Mouse (Mus musculus) limb, embryonic 14.5 days (tissue): Measurements from ENCODE around the gene Ranbp2. TPM values are rescaled to one million over a fixed set of nuclear protein-coding genes. Genes with fewer than 3 reads are reported as not detected.

Experiments used
- ATAC-seq: fragments of 200-750 bp; cut with Nextera tagmentation; 2 replicates; pipeline ENCODE4 v1.8.0; 2017; ENCODE audit warnings: low read depth, moderate number of reproducible peaks, moderate TSS enrichment; ENCODE audit not compliant: low FRiP score
- DNase-seq: peaks from one replicate; pipeline ENCODE4 v3.0.0-alpha.2; 2015; ENCODE audit warnings: low spot score
- H3K27ac ChIP-seq: fragments of 300-500 bp; sonication (generic); replicated peaks from 2 replicates; pipeline ENCODE4 v1.5.1; 2014; ENCODE audit warnings: low read depth, mild to moderate bottlenecking, low read length, moderate library complexity, mixed read lengths
- H3K27me3 ChIP-seq: fragments of 300-500 bp; sonication (generic); 2 replicates; pipeline ENCODE4 v1.6.1; 2014; ENCODE audit warnings: low read length, mixed read lengths; ENCODE audit not compliant: control insufficient read depth, insufficient read depth
- H3K36me3 ChIP-seq: fragments of 300-500 bp; sonication (generic); 2 replicates; pipeline ENCODE4 v1.6.1; 2014; ENCODE audit warnings: mild to moderate bottlenecking, low read length, moderate library complexity, mixed read lengths; ENCODE audit not compliant: control insufficient read depth, insufficient read depth
- H3K4me1 ChIP-seq: fragments of 300-500 bp; sonication (generic); 2 replicates; pipeline ENCODE4 v1.6.1; 2014; ENCODE audit warnings: antibody characterized with exemption, low read length, mixed read lengths; ENCODE audit not compliant: control insufficient read depth, insufficient read depth
- H3K4me2 ChIP-seq: fragments of 300-500 bp; sonication (generic); replicated peaks from 2 replicates; pipeline ENCODE4 v1.6.1; 2014; ENCODE audit warnings: low read depth, mild to moderate bottlenecking, low read length, moderate library complexity; ENCODE audit not compliant: severe bottlenecking
- H3K4me3 ChIP-seq: fragments of 300-500 bp; sonication (generic); replicated peaks from 2 replicates; pipeline ENCODE4 v1.5.1; 2014; ENCODE audit warnings: low read length
- H3K9ac ChIP-seq: fragments of 300-500 bp; sonication (generic); 2 replicates; pipeline ENCODE4 v1.6.1; 2014; ENCODE audit warnings: mild to moderate bottlenecking, low read depth, low read length, moderate library complexity; ENCODE audit not compliant: severe bottlenecking
- H3K9me3 ChIP-seq: fragments of 300-500 bp; sonication (generic); 2 replicates; pipeline ENCODE4 v1.6.1; 2016; ENCODE audit warnings: low read length; ENCODE audit not compliant: control insufficient read depth
- POLR2A ChIP-seq: fragments of 200-500 bp; IDR thresholded peaks from 2 replicates; pipeline ENCODE4 v1.8.0; 2012; ENCODE audit warnings: inconsistent platforms, mild to moderate bottlenecking, moderate library complexity, borderline replicate concordance; ENCODE audit not compliant: insufficient read depth, insufficient read length; ENCODE audit errors: extremely low read depth
- WGBS: fragments of 180-500 bp; shearing (Covaris S2); extraction: QIAGEN DNeasy Blood & Tissue Kit; methylation state at CpG from one replicate; pipeline ENCODE4 v1.1.7; 2014; 5-methylcytosine and 5-hydroxymethylcytosine counted together
- polyA plus RNA-seq, 2 experiments: library from polyadenylated mRNA; depleted of rRNA in 1 of 2; stranded (reverse) in 1 of 2; unstranded in 1 of 2; fragments of >200 nt; fragmentation: Nextera tagmentation in 1 of 2; extraction: Ambion mirVana in 1 of 2; gene quantifications; 2 replicates each; pipeline versions ENCODE4 v1.2.1 to v1.2.3; 2012 to 2014

Gene Ranbp2
- polyA plus RNA-seq, 2 experiments = 15.3 to 27.0 TPM

- DNase-seq (no peak), ATAC-seq (no peak)
- Histone ChIP-seq H3K4me3 (no peak overlapping the region), H3K36me3 (peaks cover 67% of the 10 kb centered on the region), H3K9ac (no peak overlapping the region), H3K27ac (no peak overlapping the region), H3K4me2 (no peak overlapping the region), H3K9me3 (no peaks in the 10 kb centered on the region), H3K4me1 (no peaks in the 10 kb centered on the region), H3K27me3 (no peaks in the 10 kb centered on the region)
- 94% methylated on average over 5 of the region's 5 CpGs for WGBS
- TF ChIP-seq POLR2A = no peak
Measured at GRCm38 (mm10) chr10:58477086-58477755, 30.5 kb downstream of the Ranbp2 start.

GRCm38 (mm10) chr10:58478071-58478578 lies 31.4 kb downstream of the Ranbp2 start:
- Histone ChIP-seq H3K4me3 (no peak overlapping the region), H3K36me3 (peaks cover 69% of the 10 kb centered on the region)

GRCm38 (mm10) chr10:58479954-58480490 lies 33.3 kb downstream of the Ranbp2 start:
- Histone ChIP-seq H3K36me3 (peaks cover 77% of the 10 kb centered on the region), H3K9ac (no peak overlapping the region), H3K9me3 (no peaks in the 10 kb centered on the region), H3K4me3 (no peak overlapping the region), H3K4me1 (no peaks in the 10 kb centered on the region), H3K4me2 (no peak overlapping the region), H3K27ac (no peak overlapping the region), H3K27me3 (no peaks in the 10 kb centered on the region)
- WGBS = 94% methylated on average over 4 of the region's 4 CpGs
- ATAC-seq = no peak
- TF ChIP-seq POLR2A = no peak
- DNase-seq = no peak

More at GRCm38 (mm10) chr10:58478071-58478578, 31.4 kb downstream of the Ranbp2 start:
- 100% methylated on average over 2 of the region's 2 CpGs for whole genome bisulfite sequencing
- no peak for ATAC-seq
- H3K4me1 ChIP-seq = no peaks in the 10 kb centered on the region
- H3K9ac ChIP-seq = no peak overlapping the region
- no peak overlapping the region for H3K4me2 ChIP-seq
- no peak overlapping the region for H3K27ac ChIP-seq
- H3K27me3 ChIP-seq = no peaks in the 10 kb centered on the region
- no peak for TF ChIP-seq POLR2A
- H3K9me3 ChIP-seq = no peaks in the 10 kb centered on the region
- no peak for DNase-seq

GRCm38 (mm10) chr10:58491031-58491430 lies 44.3 kb downstream of the Ranbp2 start:
- no peak for TF ChIP-seq POLR2A
- H3K27me3 ChIP-seq = no peaks in the 10 kb centered on the region
- 90% methylated on average over 5 of the region's 5 CpGs for WGBS
- no peak overlapping the region for H3K4me3 ChIP-seq
- ATAC-seq (no peak), DNase-seq (no peak)
- peaks cover 68% of the 10 kb centered on the region for H3K36me3 ChIP-seq
- no peak overlapping the region for H3K27ac ChIP-seq
- H3K9me3 ChIP-seq = no peaks in the 10 kb centered on the region
- no peak overlapping the region for H3K9ac ChIP-seq
- H3K4me1 ChIP-seq = no peaks in the 10 kb centered on the region
- no peak overlapping the region for H3K4me2 ChIP-seq

GRCm38 (mm10) chr10:58495637-58496036 lies 48.9 kb downstream of the Ranbp2 start:
- H3K4me3 ChIP-seq = no peak overlapping the region
- no peak for DNase-seq
- WGBS = 89% methylated on average over 2 of the region's 2 CpGs
- H3K27me3 ChIP-seq = no peaks in the 10 kb centered on the region
- H3K36me3 ChIP-seq = peaks cover 41% of the 10 kb centered on the region
- no peak overlapping the region for H3K27ac ChIP-seq
- TF ChIP-seq POLR2A = no peak
- no peak overlapping the region for H3K4me2 ChIP-seq
- peaks cover 10% of the 10 kb centered on the region for H3K4me1 ChIP-seq
- H3K9me3 ChIP-seq = no peaks in the 10 kb centered on the region
- ATAC-seq = no peak
- H3K9ac ChIP-seq = no peak overlapping the region

- H3K9me3 ChIP-seq = no peaks in the 10 kb centered on the region
- no peak for TF ChIP-seq POLR2A
- no peak overlapping the region for H3K27ac ChIP-seq
- H3K36me3 ChIP-seq = peaks cover 30% of the 10 kb centered on the region
- no peak for DNase-seq
- peaks cover 10% of the 10 kb centered on the region for H3K4me1 ChIP-seq
- no peak overlapping the region for H3K9ac ChIP-seq
- peak overlapping the region; percentile 60 for H3K4me2 ChIP-seq
- H3K4me3 ChIP-seq = peak overlapping the region; percentile 73; the same call in 1 of the 2 replicates
- no peak for ATAC-seq
- no peaks in the 10 kb centered on the region for H3K27me3 ChIP-seq
Measured at GRCm38 (mm10) chr10:58496732-58497131, 50.0 kb downstream of the Ranbp2 start.
